Mouse (Mus musculus) liver, adult 2 months (tissue): ENCODE measurements around the gene Olfr782. TPM values are rescaled to one million over a fixed set of nuclear protein-coding genes. Genes with fewer than 3 reads are reported as not detected.
"Not testable (repeated sequence)": the region's sequence is repeated elsewhere in the genome, so short reads cannot be mapped to it uniquely, and the experiment has no call there.

Source experiments
- DNase-seq: peaks from one replicate; pipeline ENCODE4 v3.0.0-alpha.2; 2011; ENCODE audit warnings: low read depth, low spot score; ENCODE audit errors: extremely low read depth
- H3K27ac ChIP-seq: fragments of 200-500 bp; replicated peaks from 2 replicates; pipeline ENCODE4 v1.5.1; 2012; ENCODE audit warnings: low read depth, mild to moderate bottlenecking, control low read depth, inconsistent platforms, low read length; ENCODE audit not compliant: insufficient read depth
- H3K27me3 ChIP-seq: fragments of 200-500 bp; 2 replicates; pipeline ENCODE4 v1.6.1; 2012; ENCODE audit warnings: mild to moderate bottlenecking, moderate library complexity, low read length, inconsistent platforms; ENCODE audit not compliant: control insufficient read depth, insufficient read depth
- H3K36me3 ChIP-seq: fragments of 200-500 bp; 2 replicates; pipeline ENCODE4 v1.6.1; 2012; ENCODE audit warnings: low read length, inconsistent platforms; ENCODE audit not compliant: control insufficient read depth, insufficient read depth
- H3K4me1 ChIP-seq: fragments of 200-500 bp; 2 replicates; pipeline ENCODE4 v1.6.1; 2011; ENCODE audit warnings: low read length; ENCODE audit not compliant: control insufficient read depth, insufficient read depth
- H3K4me3 ChIP-seq: fragments of 200-500 bp; 2 replicates; pipeline ENCODE4 v1.5.1; 2011; ENCODE audit warnings: low read depth, mild to moderate bottlenecking, control low read depth, low read length, moderate library complexity; ENCODE audit not compliant: insufficient read depth
- H3K79me2 ChIP-seq: fragments of 200-500 bp; 2 replicates; pipeline ENCODE4 v1.6.1; 2012; ENCODE audit warnings: inconsistent platforms, mild to moderate bottlenecking, low read length, moderate library complexity; ENCODE audit not compliant: control insufficient read depth, insufficient read depth
- H3K9ac ChIP-seq: fragments of 200-500 bp; 2 replicates; pipeline ENCODE4 v1.6.1; 2012; ENCODE audit warnings: low read depth, mild to moderate bottlenecking, control low read depth, inconsistent platforms, low read length
- CTCF ChIP-seq: fragments of 200-500 bp; IDR thresholded peaks from 2 replicates; pipeline ENCODE4 v1.5.1; 2011; ENCODE audit warnings: low read depth, low read length, control low read depth
- POLR2A ChIP-seq: fragments of 200-500 bp; IDR thresholded peaks from 2 replicates; pipeline ENCODE4 v1.6.1; 2011; ENCODE audit warnings: low read length, control low read depth; ENCODE audit not compliant: insufficient read depth; ENCODE audit errors: extremely low read depth
- WGBS: fragments of 180-500 bp; shearing (Covaris S2); methylation state at CpG from one replicate; pipeline ENCODE4 v1.1.7; 2018; 5-methylcytosine and 5-hydroxymethylcytosine counted together
- polyA plus RNA-seq: library from polyadenylated mRNA; depleted of rRNA; stranded (reverse); fragments of >200 nt; gene quantifications from 2 replicates; pipeline ENCODE4 v1.2.3, GENCODE M21; 2012; rRNA removed
- total RNA-seq: library from RNA; depleted of rRNA; stranded (reverse); fragments of >200 nt; gene quantifications from 2 replicates; pipeline ENCODE4 v1.2.3, GENCODE M21; 2014; rRNA removed

Olfr782 gene
- total and polyA plus RNA-seq, 2 experiments = not detected

DNA sequence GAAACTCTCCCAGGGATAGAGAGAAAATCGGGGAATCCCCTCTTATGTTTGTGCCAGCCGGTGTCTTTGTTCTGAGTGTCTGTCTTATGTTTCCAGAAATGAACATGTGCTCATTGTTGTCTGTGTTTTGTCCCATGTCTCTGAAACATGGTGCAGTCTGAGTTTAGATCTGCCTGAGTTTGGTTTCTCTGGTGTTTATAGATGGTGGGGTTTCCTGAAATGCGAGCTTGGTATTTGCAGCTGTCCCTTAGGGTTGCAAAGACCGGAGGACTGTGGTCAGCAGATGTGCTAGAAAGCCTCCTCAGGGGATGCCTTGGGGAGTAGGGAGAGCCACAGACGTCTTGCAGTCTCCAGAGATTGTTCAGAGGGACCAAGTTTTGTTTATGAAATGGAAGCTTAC is 8.7 kb downstream of the Olfr782 start:
- Histone ChIP-seq H3K27me3 (no peaks in the 10 kb centered on the region), H3K79me2 (no peaks in the 10 kb centered on the region), H3K27ac (no peak overlapping the region), H3K9ac (no peak overlapping the region), H3K4me1 (no peaks in the 10 kb centered on the region), H3K4me3 (no peak overlapping the region), H3K36me3 (no peaks in the 10 kb centered on the region)
- no peak for DNase-seq
- WGBS = 74% methylated on average over 5 of the region's 5 CpGs
- TF ChIP-seq POLR2A = no peak
- no peak for TF ChIP-seq CTCF

DNA sequence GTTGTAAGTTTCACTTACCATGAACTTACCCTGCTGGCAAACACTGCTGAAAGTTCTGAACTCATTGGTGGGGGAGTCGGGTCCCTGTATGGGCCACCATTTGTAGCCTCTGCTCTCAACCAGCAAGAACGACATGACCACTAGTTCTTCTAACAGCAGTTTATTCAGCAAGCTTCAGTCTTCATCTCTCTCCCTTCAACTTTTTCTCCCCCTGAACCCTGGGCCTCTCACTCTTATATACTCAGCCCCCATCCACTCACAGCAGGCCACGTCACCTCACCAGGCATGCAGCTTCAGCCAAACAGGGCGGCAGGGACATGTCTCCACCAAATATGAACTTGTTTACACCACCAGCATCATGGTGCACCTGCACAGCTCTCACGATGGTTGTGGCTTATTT is 25.4 kb downstream of the Olfr782 start:
- not testable (repeated sequence) for H3K79me2 ChIP-seq, DNase-seq, H3K4me3 ChIP-seq, H3K9ac ChIP-seq, H3K27me3 ChIP-seq, H3K4me1 ChIP-seq, H3K27ac ChIP-seq, H3K36me3 ChIP-seq
- WGBS = 81% methylated on average over 5 of the region's 5 CpGs

DNA sequence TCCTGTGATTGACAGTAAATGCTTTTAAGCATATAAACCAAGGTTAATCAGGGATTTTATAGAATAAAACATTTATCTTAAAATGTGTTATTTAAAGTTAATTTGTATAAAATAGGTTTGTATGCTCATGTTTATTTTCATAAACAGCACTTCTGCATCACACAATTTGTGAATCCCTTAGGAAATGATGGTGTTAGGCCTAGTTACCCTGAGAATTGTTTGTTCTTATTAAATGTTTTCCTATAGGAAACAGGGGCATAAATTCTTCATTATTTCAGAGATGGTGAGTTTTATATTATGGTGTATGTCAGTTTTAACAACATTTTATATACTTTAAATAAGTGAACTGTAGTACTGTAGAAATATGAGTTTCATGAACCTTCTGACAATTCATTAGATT is 35.1 kb downstream of the Olfr782 start, which contains the start of gene Olfr784:
TSS of gene Olfr784 (plus strand) at position 301 of the 400 bp plus-strand sequence.
- no peaks in the 10 kb centered on the region for H3K4me1 ChIP-seq
- no peak within 1 kb of the TSS for H3K4me3 ChIP-seq
- H3K27me3 ChIP-seq = no peaks in the 10 kb centered on the region
- DNase-seq = no peak
- no peak within 1 kb of the TSS for H3K27ac ChIP-seq
- no peaks in the 10 kb centered on the region for H3K79me2 ChIP-seq
- TF ChIP-seq POLR2A (no peak), CTCF (no peak)
- no peaks in the 10 kb centered on the region for H3K36me3 ChIP-seq
- no peak within 1 kb of the TSS for H3K9ac ChIP-seq

DNA sequence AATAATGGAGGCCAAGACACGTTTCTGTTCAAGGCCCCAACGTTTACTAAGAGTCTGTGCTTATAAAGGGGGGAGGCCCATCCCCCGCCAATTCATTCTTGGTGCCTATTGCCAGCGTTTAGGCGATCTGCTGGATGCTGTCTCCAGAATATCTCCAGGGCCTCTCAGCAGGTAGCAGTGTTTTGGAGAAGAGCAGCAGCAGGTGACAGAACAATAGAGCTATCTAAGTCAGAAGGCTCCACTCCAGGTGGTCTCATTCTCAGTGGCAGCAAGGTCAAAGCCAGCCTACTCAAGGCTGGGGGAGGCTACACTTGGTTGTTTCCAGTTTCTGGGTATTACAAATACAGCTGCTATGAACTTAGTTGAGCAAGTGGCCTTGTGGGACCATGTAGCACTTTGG is 52.2 kb downstream of the Olfr782 start:
- no peak overlapping the region for H3K4me3 ChIP-seq
- H3K27me3 ChIP-seq = no peaks in the 10 kb centered on the region
- no peaks in the 10 kb centered on the region for H3K36me3 ChIP-seq
- TF ChIP-seq POLR2A (no peak), CTCF (no peak)
- H3K79me2 ChIP-seq = no peaks in the 10 kb centered on the region
- H3K9ac ChIP-seq = no peak overlapping the region
- WGBS = 41% methylated on average over 5 of the region's 5 CpGs
- H3K4me1 ChIP-seq = no peaks in the 10 kb centered on the region
- no peak for DNase-seq
- H3K27ac ChIP-seq = no peak overlapping the region

Other genes starting within 250 kb of the Olfr782 start
- gene Olfr768, start 249.5 kb upstream of the Olfr782 start, total RNA-seq = not detected in 2 replicates
- not detected in 2 replicates for gene Olfr768, start 249.5 kb upstream of the Olfr782 start, polyA plus RNA-seq
- not detected in 2 replicates for gene Olfr769, start 231.0 kb upstream of the Olfr782 start, total RNA-seq
- not detected in 2 replicates for gene Olfr769, start 231.0 kb upstream of the Olfr782 start, polyA plus RNA-seq
- not detected in 2 replicates for gene Olfr770, start 209.9 kb upstream of the Olfr782 start, total RNA-seq
- not detected in 2 replicates for gene Olfr770, start 209.9 kb upstream of the Olfr782 start, polyA plus RNA-seq
- gene Olfr771, start 184.1 kb upstream of the Olfr782 start, total RNA-seq = not detected in 2 replicates
- gene Olfr771, start 184.1 kb upstream of the Olfr782 start, polyA plus RNA-seq = not detected in 2 replicates
- gene Olfr772, start 170.9 kb upstream of the Olfr782 start, total RNA-seq = not detected in 2 replicates
- not detected in 2 replicates for gene Olfr772, start 170.9 kb upstream of the Olfr782 start, polyA plus RNA-seq
- not detected in 2 replicates for gene Olfr773, start 161.4 kb upstream of the Olfr782 start, total RNA-seq
- not detected in 2 replicates for gene Olfr773, start 161.4 kb upstream of the Olfr782 start, polyA plus RNA-seq
- not detected in 2 replicates for gene Olfr774, start 112.6 kb upstream of the Olfr782 start, total RNA-seq
- not detected in 2 replicates for gene Olfr774, start 112.6 kb upstream of the Olfr782 start, polyA plus RNA-seq
- not detected in 2 replicates for gene Olfr775, start 100.4 kb upstream of the Olfr782 start, total RNA-seq
- gene Olfr775, start 100.4 kb upstream of the Olfr782 start, polyA plus RNA-seq = not detected in 2 replicates
- gene Olfr776, start 89.7 kb upstream of the Olfr782 start, total RNA-seq = not detected in 2 replicates
- not detected in 2 replicates for gene Olfr776, start 89.7 kb upstream of the Olfr782 start, polyA plus RNA-seq
- not detected in 2 replicates for gene Olfr777, start 77.4 kb upstream of the Olfr782 start, total RNA-seq
- not detected in 2 replicates for gene Olfr777, start 77.4 kb upstream of the Olfr782 start, polyA plus RNA-seq
- gene Olfr780, start 30.7 kb upstream of the Olfr782 start, total RNA-seq = not detected in 2 replicates
- gene Olfr780, start 30.7 kb upstream of the Olfr782 start, polyA plus RNA-seq = not detected in 2 replicates
- gene Olfr781, start 20.0 kb upstream of the Olfr782 start, total RNA-seq = not detected in 2 replicates
- not detected in 2 replicates for gene Olfr781, start 20.0 kb upstream of the Olfr782 start, polyA plus RNA-seq
- 0.09 and 0.13 TPM in 2 replicates for gene Olfr784, start 35.2 kb downstream of the Olfr782 start, total RNA-seq
- gene Olfr784, start 35.2 kb downstream of the Olfr782 start, polyA plus RNA-seq = not detected in 2 replicates
- gene Olfr785, start 56.6 kb downstream of the Olfr782 start, total RNA-seq = not detected in 2 replicates
- not detected in 2 replicates for gene Olfr785, start 56.6 kb downstream of the Olfr782 start, polyA plus RNA-seq
- gene Olfr786, start 78.5 kb downstream of the Olfr782 start, total RNA-seq = not detected in 2 replicates
- gene Olfr786, start 78.5 kb downstream of the Olfr782 start, polyA plus RNA-seq = not detected in 2 replicates
- not detected in 2 replicates for gene Olfr787, start 113.0 kb downstream of the Olfr782 start, total RNA-seq
- gene Olfr787, start 113.0 kb downstream of the Olfr782 start, polyA plus RNA-seq = not detected in 2 replicates
- not detected in 2 replicates for gene Olfr788, start 122.1 kb downstream of the Olfr782 start, total RNA-seq
- not detected in 2 replicates for gene Olfr788, start 122.1 kb downstream of the Olfr782 start, polyA plus RNA-seq
- gene Olfr789, start 135.9 kb downstream of the Olfr782 start, total RNA-seq = not detected in 2 replicates
- not detected in 2 replicates for gene Olfr789, start 135.9 kb downstream of the Olfr782 start, polyA plus RNA-seq
- gene Olfr790, start 149.6 kb downstream of the Olfr782 start, total RNA-seq = not detected in 2 replicates
- gene Olfr790, start 149.6 kb downstream of the Olfr782 start, polyA plus RNA-seq = not detected in 2 replicates
- not detected in 2 replicates for gene Olfr791, start 172.9 kb downstream of the Olfr782 start, total RNA-seq
- gene Olfr791, start 172.9 kb downstream of the Olfr782 start, polyA plus RNA-seq = not detected in 2 replicates
- not detected in 2 replicates for gene Olfr792, start 190.3 kb downstream of the Olfr782 start, total RNA-seq
- not detected in 2 replicates for gene Olfr792, start 190.3 kb downstream of the Olfr782 start, polyA plus RNA-seq
- not detected in 2 replicates for gene Olfr794, start 218.8 kb downstream of the Olfr782 start, total RNA-seq
- not detected in 2 replicates for gene Olfr794, start 218.8 kb downstream of the Olfr782 start, polyA plus RNA-seq